Mouse (Mus musculus) lung, embryonic 16.5 days (tissue): ENCODE data around the gene Hyal2. TPM values are rescaled to one million over a fixed set of nuclear protein-coding genes. Genes with fewer than 3 reads are reported as not detected.
A peak's percentile ranks its signal among the peaks of the same experiment; 100 is the strongest.
"Not testable (repeated sequence)": the region's sequence is repeated elsewhere in the genome, so short reads cannot be mapped to it uniquely, and the experiment has no call there.

Experiments
- ATAC-seq: fragments of 200-750 bp; cut with Nextera tagmentation; 2 replicates; pipeline ENCODE4 v1.8.0; 2017; ENCODE audit warnings: low read depth, mild to moderate bottlenecking, moderate library complexity
- H3K27ac ChIP-seq: fragments of 300-500 bp; sonication (generic); 2 replicates; pipeline ENCODE4 v1.5.1; 2014; ENCODE audit warnings: mild to moderate bottlenecking, control low read depth, low read length
- H3K27me3 ChIP-seq: fragments of 300-500 bp; sonication (generic); 2 replicates; pipeline ENCODE4 v1.6.1; 2014; ENCODE audit warnings: low read depth, low read length, mixed read lengths; ENCODE audit not compliant: control insufficient read depth, insufficient read depth
- H3K36me3 ChIP-seq: fragments of 300-500 bp; sonication (generic); 2 replicates; pipeline ENCODE4 v1.6.1; 2014; ENCODE audit warnings: low read length; ENCODE audit not compliant: control insufficient read depth, insufficient read depth
- H3K4me1 ChIP-seq: fragments of 300-500 bp; sonication (generic); replicated peaks from 2 replicates; pipeline ENCODE4 v1.6.1; 2014; ENCODE audit warnings: low read length, mixed read lengths; ENCODE audit not compliant: control insufficient read depth, insufficient read depth
- H3K4me2 ChIP-seq: fragments of 300-500 bp; sonication (generic); 2 replicates; pipeline ENCODE4 v1.6.1; 2014; ENCODE audit warnings: low read depth, low read length, control low read depth
- H3K4me3 ChIP-seq: fragments of 300-500 bp; sonication (generic); 2 replicates; pipeline ENCODE4 v1.5.1; 2014; ENCODE audit warnings: mild to moderate bottlenecking, low read length, control low read depth
- H3K9ac ChIP-seq: fragments of 300-500 bp; sonication (generic); 2 replicates; pipeline ENCODE4 v1.6.1; 2014; ENCODE audit warnings: low read length, control low read depth
- H3K9me3 ChIP-seq: fragments of 300-500 bp; sonication (generic); 2 replicates; pipeline ENCODE4 v1.6.1; 2016; ENCODE audit warnings: low read length; ENCODE audit not compliant: control insufficient read depth
- WGBS: fragments of 180-500 bp; shearing (Covaris S2); extraction: QIAGEN DNeasy Blood & Tissue Kit; methylation state at CpG from one replicate; pipeline ENCODE4 v1.1.7; 2014; 5-methylcytosine and 5-hydroxymethylcytosine counted together
- polyA plus RNA-seq: library from polyadenylated mRNA; unstranded; fragments of >200 nt; fragmentation: Nextera tagmentation; extraction: Ambion mirVana; gene quantifications from 2 replicates; pipeline ENCODE4 v1.2.1, GENCODE M21; 2015

Hyal2 gene
- polyA plus RNA-seq, 1 experiment from 2014 or later, result 101 TPM

DNA sequence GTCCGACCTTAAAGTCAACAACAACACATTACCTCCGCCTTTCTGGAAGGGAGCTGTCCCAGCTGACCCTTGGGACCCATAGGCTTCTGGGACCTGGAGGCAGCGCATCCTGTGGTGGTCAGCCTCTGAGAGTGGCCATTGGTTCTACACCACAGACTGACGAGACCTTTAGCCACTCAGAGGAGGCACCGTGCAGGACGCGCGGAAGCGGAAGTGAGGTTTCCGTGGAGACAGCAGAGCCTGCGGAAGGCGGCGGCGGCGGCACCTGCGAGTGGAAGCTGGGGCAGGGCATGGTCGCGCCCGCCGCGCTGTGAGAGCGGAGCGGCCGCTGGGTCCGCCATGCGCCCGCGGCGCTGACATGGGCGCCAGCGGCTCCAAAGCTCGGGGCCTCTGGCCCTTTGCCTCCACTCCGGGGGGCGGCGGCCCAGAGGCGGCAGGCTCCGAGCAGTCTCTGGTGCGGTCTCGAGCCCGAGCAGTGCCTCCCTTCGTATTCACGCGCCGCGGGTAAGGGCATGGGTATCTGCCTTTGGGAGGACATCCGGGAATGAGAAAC is 4.6 kb upstream of the Hyal2 start, which contains the start of gene Tusc2:
TSS of gene Tusc2 (plus strand) at position 227 of the 553 bp plus-strand sequence.
- no peaks in the 10 kb centered on the region for H3K9me3 ChIP-seq
- H3K4me3 ChIP-seq, result peak within 1 kb of the TSS; percentile 84
- H3K27ac ChIP-seq, result peak within 1 kb of the TSS; percentile 56; the same call in 1 of the 2 replicates
- peak; percentile 93 for ATAC-seq
- peak within 1 kb of the TSS; percentile 80 for H3K9ac ChIP-seq
- no peaks in the 10 kb centered on the region for H3K27me3 ChIP-seq
- WGBS, result 0% methylated on average over 42 of the region's 46 CpGs
- peak within 1 kb of the TSS; percentile 72 for H3K4me2 ChIP-seq
- peaks cover 34% of the 10 kb centered on the region for H3K36me3 ChIP-seq
- peaks cover 25% of the 10 kb centered on the region for H3K4me1 ChIP-seq

DNA sequence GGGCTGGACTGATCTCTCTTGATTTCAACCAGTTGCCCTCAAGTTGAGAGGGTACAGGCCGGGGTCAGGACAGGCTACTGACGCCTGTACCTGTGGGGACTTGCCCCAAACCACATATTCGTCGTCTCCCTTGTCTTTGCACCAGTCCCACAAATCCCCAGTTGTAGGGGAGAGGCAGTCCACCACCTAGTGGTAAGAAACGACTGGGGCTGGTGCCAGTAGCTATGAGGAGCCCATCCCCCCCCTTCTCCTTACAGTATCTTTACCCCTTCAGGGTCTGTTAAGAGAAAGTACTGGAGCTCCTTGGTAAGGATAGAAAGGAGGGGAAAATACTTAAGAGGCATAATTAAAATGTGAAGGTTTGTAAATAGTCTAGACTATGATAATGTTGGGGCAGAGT is 2.2 kb upstream of the Hyal2 start:
- Histone ChIP-seq H3K27ac (peak overlapping the region; percentile 10; the same call in 1 of the 2 replicates), H3K9ac (peak overlapping the region; percentile 0), H3K4me3 (peak overlapping the region; percentile 7), H3K36me3 (peaks cover 21% of the 10 kb centered on the region), H3K4me1 (peaks cover 34% of the 10 kb centered on the region), H3K4me2 (peak overlapping the region; percentile 43)
- WGBS, result 53% methylated on average over 5 of the region's 5 CpGs
- ATAC-seq, H3K27me3 ChIP-seq, H3K9me3 ChIP-seq: not testable (repeated sequence)

DNA sequence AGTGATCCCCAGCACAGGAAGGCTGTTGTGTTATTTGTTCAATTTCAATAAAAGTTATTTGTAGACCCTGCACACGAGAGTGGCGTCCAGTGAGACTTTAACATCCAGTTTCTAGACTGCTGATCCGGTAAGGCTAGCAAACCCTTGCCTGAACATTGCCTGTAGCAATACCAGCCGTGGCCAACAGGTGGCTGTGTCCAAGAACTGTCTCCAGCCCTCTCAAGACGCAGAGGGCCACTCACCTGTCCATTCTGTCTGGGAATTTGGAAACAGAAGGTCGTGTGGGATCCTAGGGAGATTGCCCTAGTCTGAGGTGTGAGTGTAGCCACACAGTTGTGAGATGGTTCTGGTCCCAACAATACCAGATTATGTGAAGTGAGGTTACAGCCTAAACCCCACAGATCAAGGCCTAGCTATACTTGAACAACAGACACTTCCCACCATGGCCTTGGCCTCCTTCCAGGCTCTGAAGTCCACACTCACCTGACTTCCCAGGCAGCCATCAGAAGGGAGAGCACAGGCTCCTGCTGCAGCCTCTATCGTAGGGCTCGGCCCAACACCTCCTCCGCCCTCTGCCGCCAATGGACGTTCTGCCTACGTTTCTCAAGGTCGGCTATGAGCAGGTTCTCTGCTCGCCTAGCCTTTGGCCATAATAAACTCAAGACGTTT is 1.6 kb upstream of the Hyal2 start:
- Histone ChIP-seq H3K9ac (peak overlapping the region; percentile 43), H3K9me3 (no peaks in the 10 kb centered on the region), H3K27me3 (no peaks in the 10 kb centered on the region), H3K27ac (peak overlapping the region; percentile 83), H3K4me2 (peak overlapping the region; percentile 47), H3K4me1 (peaks cover 41% of the 10 kb centered on the region), H3K36me3 (peaks cover 15% of the 10 kb centered on the region), H3K4me3 (peak overlapping the region; percentile 23)
- no peak for ATAC-seq
- 47% methylated on average over 15 of the region's 15 CpGs for WGBS

DNA sequence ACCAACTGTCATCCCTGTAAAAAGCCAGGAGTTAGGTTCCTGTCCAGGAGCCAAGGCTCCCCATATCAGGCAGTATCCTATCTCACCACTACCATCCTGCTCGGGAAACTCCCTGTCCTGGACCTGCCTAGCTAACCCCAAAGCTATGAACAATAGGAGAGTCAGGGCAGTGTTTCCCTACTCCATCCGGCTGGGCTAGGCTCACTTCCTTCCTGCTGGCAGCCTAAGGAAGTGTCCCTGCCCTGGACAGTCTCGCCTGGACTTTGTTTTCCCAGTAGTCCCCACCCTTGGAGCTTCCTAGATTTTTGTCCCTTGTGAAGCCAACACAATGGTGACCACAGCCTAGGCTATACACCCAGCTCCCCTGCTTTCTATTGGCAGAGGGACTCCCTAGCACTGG is 890 bp upstream of the Hyal2 start:
- peak overlapping the region; percentile 95 for H3K27ac ChIP-seq
- peaks cover 11% of the 10 kb centered on the region for H3K36me3 ChIP-seq
- no peaks in the 10 kb centered on the region for H3K27me3 ChIP-seq
- H3K4me3 ChIP-seq, result peak overlapping the region; percentile 23
- peaks cover 47% of the 10 kb centered on the region for H3K4me1 ChIP-seq
- no peaks in the 10 kb centered on the region for H3K9me3 ChIP-seq
- no peak overlapping the region for H3K9ac ChIP-seq
- H3K4me2 ChIP-seq, result peak overlapping the region; percentile 71
- peak; percentile 23 for ATAC-seq
- WGBS, result 64% methylated on average over 3 of the region's 3 CpGs

DNA sequence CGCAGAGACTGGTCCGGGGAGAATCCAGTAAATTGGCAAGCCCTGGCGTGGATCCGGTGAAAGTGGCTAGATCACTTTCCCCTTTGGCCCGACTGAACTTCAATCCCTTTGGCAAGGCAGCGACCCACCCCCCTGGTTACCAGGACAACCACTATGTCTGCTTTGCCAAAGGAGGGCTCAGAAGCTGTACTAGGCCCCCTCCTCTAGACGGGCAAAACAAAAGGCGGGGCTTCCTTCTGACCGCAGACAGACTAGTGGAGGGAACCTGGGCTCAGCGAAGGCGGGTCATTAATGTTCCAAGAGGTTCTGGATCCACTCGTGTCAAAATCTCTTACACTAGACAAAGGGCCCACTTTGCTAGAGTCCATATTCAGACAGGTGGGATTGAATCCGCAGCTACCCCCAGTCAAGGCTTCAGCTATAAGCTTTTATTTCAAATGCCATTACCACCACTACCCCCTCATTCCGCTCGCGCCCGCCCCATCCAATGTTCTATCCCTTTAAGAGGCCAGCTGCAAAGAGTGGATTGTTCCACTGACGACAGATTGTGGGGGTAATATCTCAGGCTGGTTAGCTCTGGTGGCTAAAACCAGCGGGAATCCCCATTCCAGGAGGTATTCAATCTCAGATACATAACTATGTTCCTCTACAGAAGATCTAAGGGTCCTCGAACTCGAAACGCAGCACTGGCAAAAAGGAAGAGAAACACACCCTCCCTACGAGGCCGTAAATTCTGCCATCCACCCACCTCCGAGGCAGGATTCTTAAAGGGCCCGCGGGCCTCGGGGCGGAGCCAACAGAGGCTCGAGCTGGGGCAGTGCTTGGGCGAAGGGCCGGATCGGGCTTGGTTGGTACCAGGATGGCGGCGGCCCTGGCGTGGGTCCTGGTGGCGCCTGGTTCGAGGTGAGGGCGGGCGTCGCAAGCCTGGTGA is 851 bp downstream of the Hyal2 start:
- peaks cover 41% of the 10 kb centered on the region for H3K4me1 ChIP-seq
- H3K9me3 ChIP-seq, result no peaks in the 10 kb centered on the region
- peak; percentile 86 for ATAC-seq
- H3K4me2 ChIP-seq, result peak overlapping the region; percentile 71
- peaks cover 19% of the 10 kb centered on the region for H3K36me3 ChIP-seq
- H3K27me3 ChIP-seq, result no peaks in the 10 kb centered on the region
- H3K9ac ChIP-seq, result peak overlapping the region; percentile 81
- peak overlapping the region; percentile 95 for H3K27ac ChIP-seq
- under 1% methylated on average over 41 of the region's 41 CpGs for WGBS
- peak overlapping the region; percentile 66 for H3K4me3 ChIP-seq

DNA sequence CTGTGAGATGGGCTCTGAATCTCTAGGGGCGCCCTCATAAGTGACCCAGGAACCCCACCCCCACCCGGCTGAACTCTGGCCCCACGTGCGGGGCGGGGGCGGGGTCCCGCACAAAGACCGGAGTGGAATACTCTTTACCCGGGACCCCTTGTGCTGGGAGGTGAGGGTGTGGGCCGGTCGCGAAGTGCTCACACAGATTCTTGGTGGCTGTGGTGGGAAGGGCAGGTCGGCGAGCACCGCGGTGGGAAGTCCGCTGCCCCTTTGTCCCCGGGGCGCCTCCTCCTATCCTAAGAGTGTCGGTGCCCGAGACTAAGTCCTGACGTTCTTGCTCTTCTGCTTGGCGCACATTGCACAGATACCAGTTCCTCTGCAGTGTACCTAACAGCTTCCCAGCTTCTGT is 1.5 kb downstream of the Hyal2 start:
- Histone ChIP-seq H3K9me3 (no peaks in the 10 kb centered on the region), H3K4me2 (peak overlapping the region; percentile 71), H3K36me3 (peaks cover 21% of the 10 kb centered on the region), H3K27me3 (no peaks in the 10 kb centered on the region), H3K9ac (peak overlapping the region; percentile 81), H3K27ac (peak overlapping the region; percentile 95), H3K4me1 (peaks cover 36% of the 10 kb centered on the region), H3K4me3 (peak overlapping the region; percentile 66)
- ATAC-seq, result peak; percentile 12
- WGBS, result 0% methylated on average over 19 of the region's 23 CpGs

DNA sequence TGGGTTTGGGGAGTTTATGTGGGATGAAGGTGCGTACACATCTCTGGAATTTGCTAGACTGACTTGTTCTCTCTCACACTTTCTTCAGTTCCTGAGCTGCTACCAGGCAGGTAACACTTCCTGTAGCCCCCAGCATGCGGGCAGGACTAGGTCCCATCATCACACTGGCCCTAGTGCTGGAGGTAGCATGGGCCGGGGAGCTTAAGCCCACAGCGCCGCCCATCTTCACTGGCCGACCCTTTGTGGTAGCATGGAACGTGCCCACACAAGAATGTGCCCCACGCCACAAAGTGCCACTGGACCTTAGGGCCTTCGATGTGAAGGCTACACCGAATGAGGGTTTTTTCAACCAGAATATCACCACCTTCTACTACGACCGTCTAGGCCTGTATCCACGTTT is 2.3 kb downstream of the Hyal2 start:
- H3K27ac ChIP-seq, result peak overlapping the region; percentile 95
- H3K4me2 ChIP-seq, result peak overlapping the region; percentile 71
- peak overlapping the region; percentile 81 for H3K9ac ChIP-seq
- WGBS, result 20% methylated on average over 13 of the region's 13 CpGs
- no peaks in the 10 kb centered on the region for H3K27me3 ChIP-seq
- peaks cover 18% of the 10 kb centered on the region for H3K36me3 ChIP-seq
- peaks cover 36% of the 10 kb centered on the region for H3K4me1 ChIP-seq
- H3K9me3 ChIP-seq, result no peaks in the 10 kb centered on the region
- peak overlapping the region; percentile 66 for H3K4me3 ChIP-seq
- ATAC-seq, result no peak

DNA sequence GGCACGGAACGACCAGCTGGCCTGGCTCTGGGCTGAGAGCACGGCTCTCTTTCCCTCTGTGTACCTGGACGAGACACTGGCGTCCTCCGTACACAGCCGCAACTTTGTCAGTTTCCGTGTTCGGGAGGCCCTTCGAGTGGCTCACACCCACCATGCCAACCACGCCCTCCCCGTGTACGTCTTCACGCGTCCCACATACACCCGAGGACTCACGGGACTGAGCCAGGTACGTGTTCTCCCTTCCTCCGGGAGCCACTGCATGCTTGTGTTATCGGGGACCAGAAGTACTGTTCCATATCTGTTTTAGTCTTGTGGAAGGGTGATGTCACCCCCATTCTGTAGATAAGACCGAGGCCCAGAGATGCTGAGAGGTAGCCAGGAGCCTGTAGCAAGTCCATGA is 3.1 kb downstream of the Hyal2 start:
- Histone ChIP-seq H3K36me3 (peaks cover 18% of the 10 kb centered on the region), H3K9me3 (no peaks in the 10 kb centered on the region), H3K27me3 (no peaks in the 10 kb centered on the region), H3K4me3 (peak overlapping the region; percentile 66), H3K4me2 (peak overlapping the region; percentile 71), H3K27ac (no peak overlapping the region), H3K4me1 (peaks cover 40% of the 10 kb centered on the region), H3K9ac (peak overlapping the region; percentile 81)
- ATAC-seq, result no peak
- 62% methylated on average over 21 of the region's 21 CpGs for WGBS
